Mouse (Mus musculus): ENCODE results near the gene Ncoa4.

DNA sequence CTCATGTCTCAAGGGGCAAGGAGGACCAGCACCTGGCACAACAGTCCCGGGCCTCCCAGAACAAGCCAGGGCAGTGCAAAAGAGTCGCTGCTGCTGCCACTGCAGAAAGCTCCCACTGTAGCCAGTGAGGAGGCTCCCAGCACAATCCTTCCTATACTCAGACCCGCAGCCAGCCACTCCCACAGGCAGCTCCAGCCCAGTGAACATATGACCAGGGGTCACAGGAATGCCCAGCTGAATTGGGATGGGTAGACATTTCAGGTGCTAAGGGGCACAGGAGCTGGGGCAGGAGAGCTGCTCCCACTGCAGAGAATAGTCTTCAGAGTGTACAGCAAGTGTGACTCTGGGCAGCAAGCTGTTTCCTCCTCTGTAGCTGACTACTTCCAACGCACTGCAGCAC is 14.3 kb upstream of the Ncoa4 start:
- no peak for TF ChIP-seq CTCF (IDR thresholded peaks at IDR 0.05; ENCODE audit: borderline replicate concordance, extremely low read depth, insufficient read depth, insufficient read length)
- no peak for TF ChIP-seq POLR2A (IDR thresholded peaks at IDR 0.05; ENCODE audit: borderline replicate concordance, extremely low read depth, insufficient read depth, insufficient read length, poor library complexity, severe bottlenecking)
